Mouse (Mus musculus): ENCODE results near the gene Kdr. TPM values are rescaled to one million over a fixed set of nuclear protein-coding genes. Genes with fewer than 3 reads are reported as not detected.

The Kdr gene
- polyA plus RNA-seq, 1 experiment = 6.7 TPM

DNA sequence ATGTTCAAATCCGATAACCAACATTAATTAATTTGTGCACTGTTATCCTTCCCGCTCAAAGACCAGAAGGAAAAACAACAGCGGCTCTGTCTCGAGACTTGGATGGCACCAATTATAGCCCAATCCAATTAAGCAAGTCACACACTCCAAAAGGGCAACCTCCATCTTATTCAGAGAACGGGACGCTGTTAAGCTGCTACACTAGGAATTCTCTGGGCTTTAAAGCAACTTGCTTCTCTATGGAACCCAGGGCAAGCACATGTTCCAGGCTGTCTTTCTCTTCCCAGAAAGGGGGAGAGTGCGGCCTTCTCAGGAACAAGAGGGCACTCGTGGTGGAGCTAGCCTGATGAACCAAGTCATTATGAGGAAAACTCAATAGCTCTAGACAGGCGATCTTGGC is 1.6 kb downstream of the Kdr start:
- 75% methylated on average over 9 of the region's 9 CpGs for WGBS

DNA sequence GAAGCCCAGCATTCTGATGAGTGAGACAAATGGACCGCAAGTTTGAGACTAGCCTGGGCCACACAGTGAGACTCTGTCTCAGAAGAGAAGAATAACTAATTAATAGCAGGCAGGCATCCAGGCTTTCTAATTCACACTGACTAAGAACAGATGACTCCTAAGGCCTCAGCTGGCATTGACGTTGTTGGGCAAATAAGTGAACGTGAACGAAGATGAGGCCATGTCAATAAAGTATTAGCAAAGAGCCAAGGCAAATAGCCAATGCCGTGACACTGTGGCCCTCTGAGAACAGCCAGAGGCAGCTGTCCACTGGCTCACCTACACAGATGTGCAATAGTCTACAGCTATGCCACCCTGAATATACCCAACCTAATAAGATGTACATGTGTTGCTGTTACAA is 2.9 kb downstream of the Kdr start:
- H3K27me3 ChIP-seq (ENCODE audit: control insufficient read depth, insufficient read depth, low read length) = no peaks in the 10 kb centered on the region; the same call in 1 of the 2 replicates
- 54% methylated on average over 5 of the region's 5 CpGs for WGBS
- H3K4me1 ChIP-seq (ENCODE audit: control insufficient read depth, insufficient read depth, low read length) = no peaks in the 10 kb centered on the region
- no peak overlapping the region for H3K4me3 ChIP-seq (replicated peaks; ENCODE audit: insufficient read depth, low read depth, low read length)
- H3K27ac ChIP-seq (ENCODE audit: insufficient read depth, low read length) = no peak overlapping the region
- DNase-seq = no peak
- TF ChIP-seq POLR2A (IDR thresholded peaks at IDR 0.05; ENCODE audit: borderline replicate concordance, insufficient read depth, low read length) = no peak
- TF ChIP-seq CTCF (IDR thresholded peaks at IDR 0.05; ENCODE audit: borderline replicate concordance, insufficient read depth, low read depth, low read length) = no peak

More for the DNA sequence above, 1.6 kb downstream of the Kdr start:
- no peak overlapping the region for H3K4me3 ChIP-seq (replicated peaks; ENCODE audit: insufficient read depth, low read depth, low read length)
- no peak overlapping the region for H3K27ac ChIP-seq (ENCODE audit: insufficient read depth, low read length)
- H3K4me1 ChIP-seq (ENCODE audit: control insufficient read depth, insufficient read depth, low read length) = no peaks in the 10 kb centered on the region
- DNase-seq = no peak
- no peak for TF ChIP-seq CTCF (IDR thresholded peaks at IDR 0.05; ENCODE audit: borderline replicate concordance, insufficient read depth, low read depth, low read length)
- no peak for TF ChIP-seq POLR2A (IDR thresholded peaks at IDR 0.05; ENCODE audit: borderline replicate concordance, insufficient read depth, low read length)
- H3K27me3 ChIP-seq (ENCODE audit: control insufficient read depth, insufficient read depth, low read length) = no peaks in the 10 kb centered on the region; the same call in 1 of the 2 replicates

DNA sequence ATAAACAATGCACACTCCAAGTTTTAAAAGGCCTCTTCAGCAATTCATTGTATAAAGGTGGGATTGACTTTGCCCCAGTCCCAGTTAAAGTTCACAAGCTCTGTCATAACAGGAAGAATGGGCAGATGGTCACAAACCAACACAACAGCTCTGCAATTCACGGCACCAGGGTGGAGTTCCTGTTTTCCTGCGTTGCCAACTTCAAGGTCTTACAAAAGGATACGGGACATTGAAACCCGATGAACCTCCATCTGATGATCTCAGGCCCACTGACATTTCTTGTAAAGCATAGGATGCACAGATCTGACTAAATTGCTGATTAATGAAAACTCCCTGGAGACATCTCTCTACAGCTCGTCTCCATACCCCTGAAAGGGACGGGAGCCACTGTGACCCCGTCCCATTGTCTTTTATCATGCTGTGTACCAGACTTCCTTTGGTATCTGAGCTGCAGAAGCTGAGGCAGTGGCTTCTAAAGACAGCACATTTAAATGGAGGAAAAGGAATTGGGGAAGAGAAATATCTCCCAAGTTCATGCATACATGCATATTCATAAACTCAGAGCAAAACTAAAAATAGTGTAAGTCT is 3.6 kb downstream of the Kdr start:
- no peak overlapping the region for H3K4me3 ChIP-seq (replicated peaks; ENCODE audit: insufficient read depth, low read depth, low read length)
- no peak for TF ChIP-seq POLR2A (IDR thresholded peaks at IDR 0.05; ENCODE audit: borderline replicate concordance, insufficient read depth, low read length)
- TF ChIP-seq CTCF (IDR thresholded peaks at IDR 0.05; ENCODE audit: borderline replicate concordance, insufficient read depth, low read depth, low read length) = no peak
- no peak overlapping the region for H3K27ac ChIP-seq (ENCODE audit: insufficient read depth, low read length)
- 60% methylated on average over 7 of the region's 7 CpGs for WGBS
- no peaks in the 10 kb centered on the region; the same call in 1 of the 2 replicates for H3K27me3 ChIP-seq (ENCODE audit: control insufficient read depth, insufficient read depth, low read length)
- DNase-seq = no peak
- H3K4me1 ChIP-seq (ENCODE audit: control insufficient read depth, insufficient read depth, low read length) = no peaks in the 10 kb centered on the region

DNA sequence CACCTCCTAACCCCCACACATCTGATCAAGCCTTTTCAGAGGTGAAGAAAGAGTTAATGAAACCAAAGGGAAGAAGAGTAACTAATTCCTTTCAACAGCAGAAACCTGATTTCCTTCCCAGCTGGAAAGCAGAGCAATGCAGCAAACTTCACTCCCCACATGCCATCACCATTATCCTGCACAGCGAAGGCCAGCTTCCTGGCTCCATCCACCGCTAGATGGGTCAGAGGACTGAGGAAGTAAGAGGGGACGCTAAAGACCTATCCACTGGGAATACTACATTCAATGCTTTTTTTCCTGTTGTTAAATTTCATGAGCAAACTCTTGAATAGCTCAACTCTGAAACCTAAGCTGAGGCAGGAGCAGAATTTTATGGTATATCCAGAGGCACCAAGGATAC is 8.4 kb downstream of the Kdr start:
- no peak overlapping the region for H3K4me3 ChIP-seq (replicated peaks; ENCODE audit: insufficient read depth, low read depth, low read length)
- WGBS = 59% methylated on average over 3 of the region's 3 CpGs
- TF ChIP-seq CTCF (IDR thresholded peaks at IDR 0.05; ENCODE audit: borderline replicate concordance, insufficient read depth, low read depth, low read length) = no peak
- no peak for TF ChIP-seq POLR2A (IDR thresholded peaks at IDR 0.05; ENCODE audit: borderline replicate concordance, insufficient read depth, low read length)
- H3K4me1 ChIP-seq (ENCODE audit: control insufficient read depth, insufficient read depth, low read length) = no peaks in the 10 kb centered on the region
- DNase-seq = no peak
- H3K27me3 ChIP-seq (ENCODE audit: control insufficient read depth, insufficient read depth, low read length) = no peaks in the 10 kb centered on the region
- H3K27ac ChIP-seq (ENCODE audit: insufficient read depth, low read length) = no peak overlapping the region

DNA sequence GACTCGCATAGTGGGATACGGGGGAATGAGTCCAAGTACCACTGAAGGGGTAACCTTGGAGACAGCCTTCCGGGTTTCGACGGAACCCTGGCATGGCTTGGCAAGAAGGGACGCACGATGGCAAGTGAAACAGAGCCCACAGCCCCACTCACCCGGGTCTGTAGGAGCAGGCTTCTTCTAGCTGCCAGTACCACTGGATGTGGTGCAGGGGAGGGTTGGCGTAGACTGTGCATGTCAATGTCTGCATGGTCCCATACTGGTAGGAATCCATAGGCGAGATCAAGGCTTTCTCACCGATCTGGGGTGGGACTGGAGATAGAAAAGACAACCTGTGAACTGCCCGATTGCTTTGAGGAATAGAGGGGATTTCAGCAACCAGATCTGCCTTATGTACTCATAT is 15.7 kb downstream of the Kdr start:
- H3K27me3 ChIP-seq (ENCODE audit: control insufficient read depth, insufficient read depth, low read length) = no peaks in the 10 kb centered on the region; the same call in 1 of the 2 replicates
- no peak overlapping the region for H3K4me3 ChIP-seq (replicated peaks; ENCODE audit: insufficient read depth, low read depth, low read length)
- no peak overlapping the region for H3K27ac ChIP-seq (ENCODE audit: insufficient read depth, low read length)
- no peak for DNase-seq
- 47% methylated on average over 12 of the region's 12 CpGs for WGBS
- TF ChIP-seq CTCF (IDR thresholded peaks at IDR 0.05; ENCODE audit: borderline replicate concordance, insufficient read depth, low read depth, low read length) (no peak), POLR2A (IDR thresholded peaks at IDR 0.05; ENCODE audit: borderline replicate concordance, insufficient read depth, low read length) (no peak)
- H3K4me1 ChIP-seq (ENCODE audit: control insufficient read depth, insufficient read depth, low read length) = no peaks in the 10 kb centered on the region

DNA sequence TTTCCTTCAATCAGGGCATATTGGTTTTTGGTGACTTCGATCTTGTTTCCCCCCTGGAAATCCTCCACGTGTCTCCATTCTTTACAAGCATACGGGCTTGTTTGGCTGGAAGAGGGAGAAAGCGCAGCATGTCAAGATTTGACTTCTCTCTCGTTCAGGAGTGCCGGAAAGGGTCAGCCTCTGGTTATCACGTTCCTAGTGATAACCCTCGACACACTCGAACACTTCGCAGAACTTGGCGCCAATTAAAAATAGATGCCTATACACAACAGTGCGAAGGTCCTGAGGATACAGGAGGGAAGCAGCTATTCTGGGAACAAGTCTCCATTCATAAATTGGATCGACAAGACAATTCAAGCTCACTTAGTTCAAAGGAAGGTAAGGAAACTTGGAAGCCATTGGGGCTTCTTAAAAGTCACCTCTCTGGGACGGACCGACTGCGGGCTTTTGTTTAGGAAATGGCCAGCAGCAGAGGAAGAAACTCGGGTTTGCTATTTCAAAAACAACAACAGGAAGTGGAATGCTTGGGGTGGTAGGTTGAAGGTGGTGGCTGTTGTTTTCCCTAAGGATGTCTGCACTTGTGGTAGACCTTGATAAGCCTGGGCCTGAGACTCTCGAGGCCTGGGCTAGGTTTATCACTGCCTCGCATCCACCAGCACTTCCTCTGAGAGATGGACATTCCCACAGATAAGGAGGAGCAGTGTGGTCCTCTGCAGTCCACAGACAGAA is 16.4 kb downstream of the Kdr start:
- no peak overlapping the region for H3K27ac ChIP-seq (ENCODE audit: insufficient read depth, low read length)
- H3K4me3 ChIP-seq (replicated peaks; ENCODE audit: insufficient read depth, low read depth, low read length) = no peak overlapping the region
- H3K4me1 ChIP-seq (ENCODE audit: control insufficient read depth, insufficient read depth, low read length) = no peaks in the 10 kb centered on the region
- no peaks in the 10 kb centered on the region; the same call in 1 of the 2 replicates for H3K27me3 ChIP-seq (ENCODE audit: control insufficient read depth, insufficient read depth, low read length)
- no peak for TF ChIP-seq CTCF (IDR thresholded peaks at IDR 0.05; ENCODE audit: borderline replicate concordance, insufficient read depth, low read depth, low read length)
- TF ChIP-seq POLR2A (IDR thresholded peaks at IDR 0.05; ENCODE audit: borderline replicate concordance, insufficient read depth, low read length) = no peak
- 90% methylated on average over 19 of the region's 19 CpGs for WGBS
- DNase-seq = no peak

DNA sequence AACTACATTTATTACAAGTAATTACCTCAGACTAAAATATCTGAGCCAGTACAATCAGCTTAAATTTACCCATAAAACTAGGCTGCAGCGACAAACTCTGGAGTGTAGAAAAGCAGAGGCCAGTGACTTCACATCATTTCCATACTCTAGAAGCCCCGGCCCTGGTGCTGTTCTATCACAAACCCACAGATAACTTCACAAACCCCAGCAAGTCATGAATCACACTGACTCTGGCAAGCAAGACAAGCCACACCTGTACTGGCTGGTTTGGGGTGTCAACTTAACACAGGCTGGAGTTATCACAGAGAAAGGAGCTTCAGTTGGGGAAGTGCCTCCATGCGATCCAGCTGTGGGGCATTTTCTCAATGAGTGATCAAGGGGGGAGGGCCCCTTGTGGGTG is 18.4 kb downstream of the Kdr start:
- WGBS = 89% methylated on average over 3 of the region's 3 CpGs
- Histone ChIP-seq H3K27ac (ENCODE audit: insufficient read depth, low read length) (no peak overlapping the region), H3K27me3 (ENCODE audit: control insufficient read depth, insufficient read depth, low read length) (no peaks in the 10 kb centered on the region; the same call in 1 of the 2 replicates), H3K4me3 (replicated peaks; ENCODE audit: insufficient read depth, low read depth, low read length) (no peak overlapping the region), H3K4me1 (ENCODE audit: control insufficient read depth, insufficient read depth, low read length) (no peaks in the 10 kb centered on the region)
- TF ChIP-seq POLR2A (IDR thresholded peaks at IDR 0.05; ENCODE audit: borderline replicate concordance, insufficient read depth, low read length) = no peak
- TF ChIP-seq CTCF (IDR thresholded peaks at IDR 0.05; ENCODE audit: borderline replicate concordance, insufficient read depth, low read depth, low read length) = no peak
- no peak for DNase-seq

DNA sequence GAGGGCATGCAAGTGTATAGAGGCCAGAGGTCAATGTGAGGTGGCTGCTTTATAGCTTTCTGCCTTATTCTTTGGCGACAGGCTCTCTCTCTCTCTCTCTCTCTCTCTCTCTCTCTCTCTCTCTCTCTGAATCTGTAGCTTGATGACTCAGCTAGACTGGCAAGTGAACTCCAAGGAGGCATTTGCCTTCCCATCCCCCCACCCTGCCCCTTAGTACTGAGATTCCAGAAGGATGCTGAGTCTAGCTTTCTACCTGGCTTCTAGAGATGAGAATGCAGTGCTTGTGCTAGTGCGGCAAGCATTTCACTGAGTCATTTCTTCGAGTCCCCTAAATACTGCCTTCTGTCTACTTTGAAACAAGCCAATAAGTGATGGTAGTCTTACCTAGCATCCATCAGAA is 21.7 kb downstream of the Kdr start:
- TF ChIP-seq CTCF (IDR thresholded peaks at IDR 0.05; ENCODE audit: borderline replicate concordance, insufficient read depth, low read depth, low read length) (no peak), POLR2A (IDR thresholded peaks at IDR 0.05; ENCODE audit: borderline replicate concordance, insufficient read depth, low read length) (no peak)
- WGBS = 89% methylated on average over 3 of the region's 3 CpGs

More for the DNA sequence above, 21.7 kb downstream of the Kdr start:
- Histone ChIP-seq H3K4me3 (replicated peaks; ENCODE audit: insufficient read depth, low read depth, low read length) (no peak overlapping the region), H3K27ac (ENCODE audit: insufficient read depth, low read length) (no peak overlapping the region), H3K4me1 (ENCODE audit: control insufficient read depth, insufficient read depth, low read length) (no peaks in the 10 kb centered on the region), H3K27me3 (ENCODE audit: control insufficient read depth, insufficient read depth, low read length) (no peaks in the 10 kb centered on the region; the same call in 1 of the 2 replicates)
- DNase-seq = no peak

Data from cerebellum, adult 2 months (tissue).